Mouse (Mus musculus): Measurements from ENCODE around the gene Gm10762. TPM values are rescaled to one million over a fixed set of nuclear protein-coding genes. Genes with fewer than 3 reads are reported as not detected.
"Not testable (repeated sequence)": the region's sequence is repeated elsewhere in the genome, so short reads cannot be mapped to it uniquely, and the experiment has no call there.

Gene Gm10762
- 3.6 TPM for polyA plus RNA-seq (2012; fragmentation: generic; extraction: Trizol)
- long read RNA-seq, experiment 1, partial matches to known transcripts = 0 of 1 reads
- long read RNA-seq, experiment 1, other reads (novel, unspliced or antisense) = 0 of 1 reads
- long read RNA-seq, experiment 2 = 0 reads

DNA sequence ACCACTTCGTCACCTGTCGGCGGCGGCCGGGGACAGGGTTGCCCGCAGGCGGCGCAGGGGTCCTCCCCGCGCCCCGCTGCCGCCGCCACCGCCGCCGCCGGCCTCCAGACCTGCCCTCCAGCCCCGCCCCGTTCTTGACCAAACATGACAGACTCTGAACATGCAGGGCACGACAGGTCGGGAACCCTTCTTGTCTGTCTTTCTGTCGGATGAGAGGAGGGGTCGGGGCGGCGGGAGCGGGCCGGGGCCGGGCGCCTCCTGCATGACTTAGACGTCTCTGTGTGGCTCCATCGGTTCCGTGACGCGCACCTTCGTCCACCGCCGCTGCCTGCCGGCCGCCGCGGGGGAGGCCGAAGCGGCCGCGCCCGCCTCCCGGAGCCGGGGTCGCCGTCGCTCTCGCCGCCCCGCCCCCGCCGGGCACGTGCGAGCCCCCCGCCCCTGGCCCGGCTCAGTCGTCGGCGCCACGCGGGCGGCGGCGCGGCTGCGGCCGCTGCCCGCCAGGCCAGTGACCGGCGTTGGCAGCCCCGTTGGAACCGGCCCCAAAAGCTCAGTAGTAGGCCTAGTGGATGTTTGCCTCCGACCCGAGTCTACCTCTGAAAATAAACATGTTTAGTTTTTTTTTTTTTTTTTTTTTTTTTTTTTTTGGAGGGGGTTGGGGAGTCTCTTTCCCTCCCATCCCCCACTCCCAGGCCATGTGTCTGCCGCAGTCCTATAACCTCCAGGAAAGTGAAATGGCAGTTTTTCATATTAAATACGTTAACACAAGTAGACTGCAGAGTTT, at the start of gene Gm10762:
Gene Gm10762, minus strand, starts transcription at position 65 of the 781 bp plus-strand sequence.
- Histone ChIP-seq H3K4me3 (ENCODE audit: insufficient read depth, poor library complexity, severe bottlenecking) (peak within 1 kb of the TSS; percentile 97), H3K36me3 (ENCODE audit: control insufficient read depth, insufficient read depth) (no peaks in the 10 kb centered on the region), H3K79me2 (ENCODE audit: control insufficient read depth, insufficient read depth) (no peaks in the 10 kb centered on the region), H3ac (ENCODE audit: control insufficient read depth, insufficient read length, low read depth) (peak within 1 kb of the TSS; percentile 84), H3K79me3 (ENCODE audit: low read depth) (no peaks in the 10 kb centered on the region), H3K27me3 (ENCODE audit: control insufficient read depth, insufficient read depth, insufficient read length) (no peaks in the 10 kb centered on the region)
- TF ChIP-seq USF1 (IDR thresholded peaks at IDR 0.05; ENCODE audit: low read depth) (no peak), MYOG (IDR thresholded peaks at IDR 0.05; ENCODE audit: control insufficient read depth, extremely low read depth, insufficient read length) (no peak), CTCF (IDR thresholded peaks at IDR 0.05; ENCODE audit: control insufficient read depth, insufficient read depth, insufficient read length) (no peak), MAX (IDR thresholded peaks at IDR 0.05) (no peak), CEBPB (IDR thresholded peaks at IDR 0.05; ENCODE audit: low read depth) (no peak), MYOD1 (IDR thresholded peaks at IDR 0.05; ENCODE audit: control insufficient read depth, insufficient read length, low read depth) (no peak), FOSL1 (IDR thresholded peaks at IDR 0.05; ENCODE audit: insufficient read depth, low read length, poor library complexity, severe bottlenecking) (no peak)

DNA sequence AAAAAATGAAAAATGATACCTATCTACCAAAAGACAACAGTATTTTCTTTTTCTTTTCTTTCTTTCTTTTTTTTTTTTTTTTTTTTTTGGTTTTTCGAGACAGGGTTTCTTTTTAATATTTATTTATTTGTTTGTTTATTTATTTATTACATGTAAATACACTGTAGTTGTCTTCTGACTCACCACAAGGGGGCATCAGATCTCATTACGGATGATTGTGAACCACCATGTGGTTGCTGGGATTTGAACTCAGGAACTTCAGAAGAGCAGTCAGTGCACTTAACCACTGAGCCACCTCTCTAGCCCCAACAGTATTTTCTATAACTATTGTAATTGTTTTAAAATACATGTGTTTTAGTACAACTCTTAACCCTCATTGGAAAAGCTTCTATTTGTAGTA, 41.3 kb upstream of the Gm10762 start:
- not testable (repeated sequence) for H3K27me3 ChIP-seq (ENCODE audit: control insufficient read depth, insufficient read depth, insufficient read length); H3K79me3 ChIP-seq (ENCODE audit: low read depth); H3ac ChIP-seq (ENCODE audit: control insufficient read depth, insufficient read length, low read depth); H3K36me3 ChIP-seq (ENCODE audit: control insufficient read depth, insufficient read depth); H3K79me2 ChIP-seq (ENCODE audit: control insufficient read depth, insufficient read depth); H3K4me3 ChIP-seq (ENCODE audit: insufficient read depth, poor library complexity, severe bottlenecking)

DNA sequence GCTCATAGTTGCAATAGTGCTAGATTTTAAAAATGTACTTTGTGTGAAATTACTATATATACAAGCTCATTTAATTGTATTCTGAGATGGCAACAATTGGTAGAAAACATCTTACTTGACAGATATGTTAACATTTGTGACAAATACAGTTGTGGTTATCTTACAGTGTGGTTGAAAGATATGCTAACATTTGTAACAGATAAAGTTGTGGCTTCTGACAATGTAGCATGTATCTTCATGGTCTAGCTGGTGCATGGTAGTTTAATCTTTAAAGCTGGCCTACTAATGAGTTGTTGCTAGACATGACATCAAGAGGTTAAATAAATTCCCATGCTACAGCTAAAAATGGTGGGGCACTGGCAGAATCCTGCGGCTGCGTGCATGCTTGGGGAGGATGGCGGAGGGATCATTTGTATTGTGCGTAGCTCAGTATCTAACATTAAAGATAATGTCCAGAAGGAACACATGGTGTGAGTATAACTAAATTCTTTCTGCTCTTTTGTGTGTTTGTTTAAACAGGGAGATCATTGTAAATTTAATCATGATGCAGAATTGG, 38.7 kb upstream of the Gm10762 start:
- Histone ChIP-seq H3K27me3 (ENCODE audit: control insufficient read depth, insufficient read depth, insufficient read length) (no peaks in the 10 kb centered on the region), H3K79me2 (ENCODE audit: control insufficient read depth, insufficient read depth) (no peaks in the 10 kb centered on the region), H3K4me3 (ENCODE audit: insufficient read depth, poor library complexity, severe bottlenecking) (no peak overlapping the region), H3K36me3 (ENCODE audit: control insufficient read depth, insufficient read depth) (no peaks in the 10 kb centered on the region), H3ac (ENCODE audit: control insufficient read depth, insufficient read length, low read depth) (no peak overlapping the region), H3K79me3 (ENCODE audit: low read depth) (no peaks in the 10 kb centered on the region)
- TF ChIP-seq MYOG (IDR thresholded peaks at IDR 0.05; ENCODE audit: control insufficient read depth, extremely low read depth, insufficient read length) (no peak), CEBPB (IDR thresholded peaks at IDR 0.05; ENCODE audit: low read depth) (no peak), MAX (IDR thresholded peaks at IDR 0.05) (no peak), MYOD1 (IDR thresholded peaks at IDR 0.05; ENCODE audit: control insufficient read depth, insufficient read length, low read depth) (no peak), FOSL1 (IDR thresholded peaks at IDR 0.05; ENCODE audit: insufficient read depth, low read length, poor library complexity, severe bottlenecking) (no peak), USF1 (IDR thresholded peaks at IDR 0.05; ENCODE audit: low read depth) (no peak), CTCF (IDR thresholded peaks at IDR 0.05; ENCODE audit: control insufficient read depth, insufficient read depth, insufficient read length) (no peak)

DNA sequence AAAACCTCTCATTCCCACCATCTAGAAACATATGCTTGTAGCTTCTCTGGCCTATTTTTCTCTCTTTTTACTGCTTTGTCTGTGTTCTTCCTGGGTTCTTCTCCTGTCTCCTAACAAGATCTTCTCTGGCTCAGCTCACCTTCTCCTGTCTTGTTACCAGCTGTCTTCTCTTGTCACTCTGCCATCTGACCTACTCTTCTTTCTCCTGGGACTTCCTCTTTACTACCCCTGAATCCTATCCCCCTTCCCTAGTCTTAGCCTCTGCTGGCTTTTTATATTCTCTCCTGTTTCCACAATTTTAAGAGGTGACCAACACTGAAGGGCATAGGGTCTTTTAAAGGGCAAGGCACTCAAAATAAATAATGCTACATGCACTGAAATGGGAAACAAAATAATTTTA, 37.3 kb upstream of the Gm10762 start:
- H3K27me3 ChIP-seq (ENCODE audit: control insufficient read depth, insufficient read depth, insufficient read length) = no peaks in the 10 kb centered on the region
- no peak overlapping the region for H3ac ChIP-seq (ENCODE audit: control insufficient read depth, insufficient read length, low read depth)
- H3K79me2 ChIP-seq (ENCODE audit: control insufficient read depth, insufficient read depth) = no peaks in the 10 kb centered on the region
- no peak for TF ChIP-seq CTCF (IDR thresholded peaks at IDR 0.05; ENCODE audit: control insufficient read depth, insufficient read depth, insufficient read length)
- no peak for TF ChIP-seq MAX (IDR thresholded peaks at IDR 0.05)
- no peak for TF ChIP-seq MYOD1 (IDR thresholded peaks at IDR 0.05; ENCODE audit: control insufficient read depth, insufficient read length, low read depth)
- no peak for TF ChIP-seq FOSL1 (IDR thresholded peaks at IDR 0.05; ENCODE audit: insufficient read depth, low read length, poor library complexity, severe bottlenecking)
- no peak for TF ChIP-seq CEBPB (IDR thresholded peaks at IDR 0.05; ENCODE audit: low read depth)
- no peak for TF ChIP-seq MYOG (IDR thresholded peaks at IDR 0.05; ENCODE audit: control insufficient read depth, extremely low read depth, insufficient read length)
- TF ChIP-seq USF1 (IDR thresholded peaks at IDR 0.05; ENCODE audit: low read depth) = no peak
- no peaks in the 10 kb centered on the region for H3K36me3 ChIP-seq (ENCODE audit: control insufficient read depth, insufficient read depth)
- H3K79me3 ChIP-seq (ENCODE audit: low read depth) = no peaks in the 10 kb centered on the region
- no peak overlapping the region for H3K4me3 ChIP-seq (ENCODE audit: insufficient read depth, poor library complexity, severe bottlenecking)

DNA sequence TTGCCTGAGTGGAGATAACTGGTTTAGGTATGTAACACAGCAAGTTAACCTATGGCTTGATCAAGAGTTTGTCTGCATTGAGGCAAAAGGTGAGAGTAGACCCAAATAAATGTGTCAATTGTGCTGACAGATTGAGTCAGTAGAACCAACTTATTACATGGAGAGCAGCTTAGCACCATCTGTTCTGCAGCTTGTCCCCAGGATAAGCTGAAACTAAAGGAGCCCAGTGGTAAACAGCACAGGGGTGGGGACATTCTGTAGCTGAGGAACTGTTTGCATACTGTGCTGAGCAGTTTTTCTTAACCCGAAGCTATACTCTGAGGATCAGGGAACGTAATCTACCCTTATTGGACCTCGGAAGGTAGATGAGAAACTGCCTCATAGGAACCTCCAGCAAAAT, 17.2 kb upstream of the Gm10762 start:
- no peak overlapping the region for H3K4me3 ChIP-seq (ENCODE audit: insufficient read depth, poor library complexity, severe bottlenecking)
- no peaks in the 10 kb centered on the region for H3K27me3 ChIP-seq (ENCODE audit: control insufficient read depth, insufficient read depth, insufficient read length)
- H3K79me3 ChIP-seq (ENCODE audit: low read depth) = no peaks in the 10 kb centered on the region
- TF ChIP-seq CEBPB (IDR thresholded peaks at IDR 0.05; ENCODE audit: low read depth) = no peak
- no peaks in the 10 kb centered on the region for H3K36me3 ChIP-seq (ENCODE audit: control insufficient read depth, insufficient read depth)
- no peaks in the 10 kb centered on the region for H3K79me2 ChIP-seq (ENCODE audit: control insufficient read depth, insufficient read depth)
- no peak overlapping the region for H3ac ChIP-seq (ENCODE audit: control insufficient read depth, insufficient read length, low read depth)

DNA sequence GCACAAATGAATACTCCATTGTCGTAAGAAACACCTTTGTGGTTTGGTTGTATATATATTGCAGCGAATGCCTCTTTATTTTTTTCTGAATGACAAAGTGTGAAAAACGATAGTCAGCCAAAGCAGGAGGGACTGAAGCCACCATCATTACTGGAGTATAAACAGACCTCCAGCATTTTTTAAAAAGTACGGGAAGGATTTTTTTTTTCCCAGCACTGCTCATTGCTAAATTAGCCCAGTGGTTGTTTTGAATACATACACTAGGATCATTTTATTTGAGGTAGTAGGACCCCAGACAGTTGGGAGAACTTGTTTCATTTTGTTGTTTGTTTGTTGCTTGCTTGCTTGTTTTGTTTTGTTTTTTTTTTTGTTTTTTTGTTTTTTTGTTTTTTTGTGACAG, 8.0 kb upstream of the Gm10762 start:
- H3K79me3 ChIP-seq (ENCODE audit: low read depth) = no peaks in the 10 kb centered on the region
- no peaks in the 10 kb centered on the region for H3K36me3 ChIP-seq (ENCODE audit: control insufficient read depth, insufficient read depth)
- no peak overlapping the region for H3K4me3 ChIP-seq (ENCODE audit: insufficient read depth, poor library complexity, severe bottlenecking)
- H3K79me2 ChIP-seq (ENCODE audit: control insufficient read depth, insufficient read depth) = no peaks in the 10 kb centered on the region
- TF ChIP-seq MYOD1 (IDR thresholded peaks at IDR 0.05; ENCODE audit: control insufficient read depth, insufficient read length, low read depth) (no peak), MYOG (IDR thresholded peaks at IDR 0.05; ENCODE audit: control insufficient read depth, extremely low read depth, insufficient read length) (no peak), CEBPB (IDR thresholded peaks at IDR 0.05; ENCODE audit: low read depth) (no peak), FOSL1 (IDR thresholded peaks at IDR 0.05; ENCODE audit: insufficient read depth, low read length, poor library complexity, severe bottlenecking) (no peak), USF1 (IDR thresholded peaks at IDR 0.05; ENCODE audit: low read depth) (no peak), CTCF (IDR thresholded peaks at IDR 0.05; ENCODE audit: control insufficient read depth, insufficient read depth, insufficient read length) (no peak), MAX (IDR thresholded peaks at IDR 0.05) (no peak)
- H3ac ChIP-seq (ENCODE audit: control insufficient read depth, insufficient read length, low read depth) = no peak overlapping the region
- no peaks in the 10 kb centered on the region for H3K27me3 ChIP-seq (ENCODE audit: control insufficient read depth, insufficient read depth, insufficient read length)

Measured in C2C12 (cell line).